Mouse (Mus musculus) thymus, adult 18-20 months (tissue): ENCODE data around the gene Scarb1.
"Not testable (repeated sequence)": the region's sequence is repeated elsewhere in the genome, so short reads cannot be mapped to it uniquely, and the experiment has no call there.

Source experiments
- DNase-seq, 2 experiments: peaks; one replicate each; pipeline ENCODE4 v3.0.0; 2022; ENCODE audit warnings: mixed read lengths in 2 of 2

Gene Scarb1

DNA sequence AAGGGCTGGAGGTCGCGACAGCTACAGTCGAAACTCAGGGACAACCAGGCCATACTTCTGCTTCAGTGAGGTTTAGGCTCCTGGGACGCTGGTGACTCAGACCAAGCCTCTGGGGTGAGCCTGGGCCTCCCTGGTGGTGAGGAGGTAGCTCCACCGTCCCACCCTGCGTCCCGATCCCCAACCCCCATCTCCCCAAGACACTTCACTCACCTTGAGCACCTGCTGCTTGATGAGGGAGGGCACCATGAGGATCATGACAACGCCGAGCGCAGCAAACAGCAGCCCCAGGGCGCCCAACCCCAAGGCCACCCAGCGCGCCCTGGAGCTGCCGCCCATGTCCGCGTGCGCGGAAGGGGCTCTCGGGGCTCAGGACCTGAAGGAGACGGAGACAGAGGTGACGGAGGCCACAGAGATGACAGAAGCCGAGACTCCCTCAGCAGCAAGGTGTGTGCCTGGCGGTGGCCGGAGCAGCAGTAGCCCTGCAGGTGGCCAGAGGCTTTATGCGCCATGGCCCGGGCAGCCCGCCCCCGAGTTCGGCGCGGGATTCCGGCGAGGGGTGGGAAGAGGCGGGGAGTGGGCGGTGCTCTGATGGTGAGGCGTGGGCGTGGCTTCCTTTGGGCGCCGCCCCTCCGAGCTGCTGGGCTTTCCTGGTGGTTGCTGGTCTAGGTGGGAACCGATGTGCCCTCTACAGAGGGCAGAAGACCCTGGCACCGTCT is at the start of gene Scarb1:
Gene Scarb1, minus strand, starts transcription at position 548 of the 716 bp plus-strand sequence.
- peak; percentile 69 to 72 for DNase-seq

DNA sequence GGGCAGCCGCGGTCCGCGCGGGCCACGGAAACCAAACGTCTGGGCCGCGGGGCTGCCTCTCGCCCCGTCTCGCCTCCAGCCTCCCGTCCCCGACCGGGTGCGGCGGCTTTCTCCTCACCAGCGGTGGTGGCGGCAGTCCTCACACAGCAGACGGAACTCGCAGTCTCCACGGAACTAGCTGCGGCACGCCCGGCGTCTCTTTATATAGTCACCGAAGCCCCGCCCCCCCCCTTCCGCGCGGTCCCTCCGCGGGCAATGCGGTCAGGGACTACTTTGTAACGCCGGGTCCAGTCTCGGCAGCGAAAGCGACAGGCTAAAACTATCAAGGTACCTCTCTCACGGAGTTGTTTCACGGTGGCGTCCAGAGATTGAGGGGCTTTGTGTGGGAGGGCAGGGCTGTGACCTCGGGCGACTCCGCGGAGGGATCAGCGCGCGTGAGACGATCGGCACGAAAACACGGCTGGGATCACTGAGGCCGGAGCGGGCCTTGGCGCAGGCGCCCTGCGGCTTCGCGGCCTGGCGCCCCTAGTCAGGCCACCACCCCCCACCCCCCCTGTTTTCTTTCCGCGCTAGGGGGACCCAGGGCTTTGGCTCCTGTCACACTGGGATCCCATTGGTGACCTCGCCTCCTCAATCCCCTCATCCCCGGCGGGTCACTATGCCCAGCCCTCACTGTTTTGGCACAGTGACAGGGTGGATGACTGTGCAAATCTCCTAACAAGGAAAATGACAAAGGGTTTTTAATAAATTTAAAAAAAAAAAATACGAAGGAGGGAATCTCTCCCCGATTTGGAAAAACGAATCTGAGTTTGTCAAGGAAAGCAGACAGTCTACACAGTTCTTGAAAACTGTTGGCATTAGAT is 48.9 kb upstream of the Scarb1 start, which contains the start of gene Ubc:
Gene Ubc, minus strand, starts transcription at position 624 of the 863 bp plus-strand sequence.
- peak; percentile 66 to 75 for DNase-seq

DNA sequence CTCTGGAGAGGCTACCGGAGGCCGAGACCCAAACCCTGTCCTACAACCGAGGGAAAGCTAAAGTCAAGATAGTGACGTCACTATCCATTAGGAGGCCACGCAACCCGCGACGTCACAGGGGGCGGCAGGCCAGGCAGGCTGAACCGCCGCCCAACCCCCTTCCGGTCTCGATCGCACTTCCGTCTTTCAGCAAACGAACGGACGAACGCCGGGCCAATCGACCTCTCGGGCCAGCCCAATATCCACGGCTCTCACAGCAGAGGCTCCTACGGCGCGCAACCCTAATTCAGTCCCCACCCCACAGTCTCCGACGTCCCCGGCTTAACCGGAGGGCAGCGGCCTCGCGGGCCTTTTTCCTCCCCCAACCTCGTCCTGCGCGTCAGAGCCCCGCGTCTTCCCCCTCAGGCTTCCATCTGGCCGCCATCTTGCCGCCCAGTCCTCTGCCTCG is 48.3 kb upstream of the Scarb1 start, which contains the start of gene Gm10382:
Gene Gm10382, plus strand, starts transcription at position 192 of the 448 bp plus-strand sequence.
- DNase-seq: peak; percentile 75 to 83

DNA sequence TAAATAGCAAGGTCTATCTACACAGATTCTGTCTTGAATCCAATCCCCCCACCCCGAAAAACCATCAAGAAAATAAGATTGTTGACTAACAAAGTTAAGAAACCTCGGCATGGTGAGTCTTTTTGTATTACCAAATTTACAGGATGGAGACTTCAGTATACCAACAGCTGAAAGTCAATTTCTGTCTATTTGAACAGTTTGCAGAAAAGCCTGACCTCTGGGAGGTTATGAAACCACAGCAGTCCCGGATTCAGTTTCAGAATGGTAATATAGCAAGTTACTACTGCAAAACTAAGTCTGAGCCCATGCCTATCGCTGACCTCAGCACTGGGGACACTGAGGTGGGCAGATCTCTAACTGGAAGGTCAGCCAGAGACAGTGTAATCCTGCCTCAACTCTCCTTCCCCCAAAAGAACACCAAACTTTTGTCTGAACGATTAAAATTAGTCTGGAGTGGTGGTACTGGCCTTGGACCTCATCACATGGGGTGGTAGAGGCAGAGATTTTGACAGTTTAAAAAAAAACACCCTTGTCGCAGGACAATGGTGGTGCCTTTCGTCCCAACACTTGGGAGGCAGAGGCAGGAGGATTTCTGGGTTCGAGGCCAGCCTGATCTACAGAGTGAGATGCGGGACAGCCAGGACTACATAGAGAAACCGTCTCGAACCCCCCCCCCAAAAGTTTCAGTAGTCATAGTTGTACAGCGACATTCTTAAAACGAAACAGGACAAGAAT is 47.6 kb upstream of the Scarb1 start:
- DNase-seq: no peak

DNA sequence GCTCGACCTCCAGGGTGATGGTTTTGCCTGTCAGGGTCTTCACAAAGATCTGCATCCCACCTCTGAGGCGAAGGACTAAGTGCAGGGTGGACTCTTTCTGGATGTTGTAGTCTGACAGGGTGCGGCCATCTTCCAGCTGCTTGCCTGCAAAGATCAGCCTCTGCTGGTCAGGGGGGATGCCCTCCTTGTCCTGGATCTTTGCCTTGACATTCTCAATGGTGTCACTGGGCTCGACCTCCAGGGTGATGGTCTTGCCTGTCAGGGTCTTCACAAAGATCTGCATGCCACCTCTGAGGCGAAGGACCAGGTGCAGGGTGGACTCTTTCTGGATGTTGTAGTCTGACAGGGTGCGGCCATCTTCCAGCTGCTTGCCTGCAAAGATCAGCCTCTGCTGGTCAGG is 46.4 kb upstream of the Scarb1 start:
- not testable (repeated sequence) for DNase-seq

DNA sequence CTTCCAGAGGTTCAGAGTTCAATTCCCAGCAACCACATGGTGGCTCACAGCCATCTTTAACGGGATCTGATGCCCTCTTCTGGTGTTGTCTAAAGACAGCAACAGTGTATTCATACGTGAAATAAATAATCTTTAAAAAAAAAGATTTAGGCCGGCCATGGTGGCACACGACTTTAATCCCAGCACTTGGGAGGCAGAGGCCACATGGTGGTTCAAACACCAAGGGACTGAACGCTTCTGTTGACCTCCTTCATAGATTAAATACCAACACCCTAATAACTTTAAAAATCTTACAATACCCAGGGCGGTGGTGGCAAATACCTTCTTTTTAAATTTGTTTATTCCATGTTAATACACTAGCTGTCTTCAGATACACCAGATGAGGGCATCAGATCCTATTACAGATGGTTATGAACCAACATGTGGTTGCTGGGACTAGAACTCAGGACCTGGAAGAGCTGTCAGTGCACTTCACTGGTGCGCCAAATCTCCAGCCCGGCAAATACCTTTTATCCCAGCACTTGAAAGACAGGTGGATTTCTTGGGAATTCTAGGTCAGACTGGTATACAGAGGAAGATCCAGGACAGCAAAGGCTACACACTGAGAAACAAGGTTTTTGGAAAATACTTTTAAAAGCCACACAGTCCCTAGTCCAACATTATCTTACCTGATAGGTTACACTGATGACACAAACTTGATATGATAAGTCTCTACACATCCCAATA is 44.5 kb upstream of the Scarb1 start:
- no peak for DNase-seq

DNA sequence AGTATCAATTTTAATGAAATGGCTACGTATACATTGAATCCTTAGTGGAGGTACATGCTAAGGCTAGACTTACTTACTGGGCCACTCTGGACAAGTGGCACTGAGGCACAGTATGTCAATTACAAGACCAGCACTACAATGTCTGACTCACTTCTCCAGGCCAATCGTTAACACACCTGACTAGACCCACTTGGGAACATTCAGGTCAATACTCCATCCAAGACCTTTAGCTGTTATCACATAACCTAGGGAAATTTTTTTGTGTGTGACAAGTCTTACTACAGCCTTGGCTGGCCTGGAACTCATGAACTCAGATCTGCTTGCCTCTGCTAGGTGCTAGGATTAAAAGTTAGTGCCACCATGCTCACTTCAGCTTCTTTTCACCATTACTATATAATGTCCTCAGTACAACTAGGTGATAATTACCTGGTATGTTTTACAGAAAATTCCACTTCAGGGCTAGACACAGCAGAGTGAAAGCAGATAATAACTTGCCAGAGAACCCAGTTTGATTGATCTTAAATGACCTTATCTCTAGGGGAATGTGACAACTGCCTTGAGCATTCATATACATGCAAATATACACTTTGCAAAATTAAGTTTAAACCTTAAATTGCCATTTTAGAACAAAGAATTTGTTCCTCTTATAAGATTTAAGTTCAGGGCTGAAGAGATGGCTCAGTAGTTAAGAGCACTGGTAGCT is 43.8 kb upstream of the Scarb1 start:
- no peak for DNase-seq

DNA sequence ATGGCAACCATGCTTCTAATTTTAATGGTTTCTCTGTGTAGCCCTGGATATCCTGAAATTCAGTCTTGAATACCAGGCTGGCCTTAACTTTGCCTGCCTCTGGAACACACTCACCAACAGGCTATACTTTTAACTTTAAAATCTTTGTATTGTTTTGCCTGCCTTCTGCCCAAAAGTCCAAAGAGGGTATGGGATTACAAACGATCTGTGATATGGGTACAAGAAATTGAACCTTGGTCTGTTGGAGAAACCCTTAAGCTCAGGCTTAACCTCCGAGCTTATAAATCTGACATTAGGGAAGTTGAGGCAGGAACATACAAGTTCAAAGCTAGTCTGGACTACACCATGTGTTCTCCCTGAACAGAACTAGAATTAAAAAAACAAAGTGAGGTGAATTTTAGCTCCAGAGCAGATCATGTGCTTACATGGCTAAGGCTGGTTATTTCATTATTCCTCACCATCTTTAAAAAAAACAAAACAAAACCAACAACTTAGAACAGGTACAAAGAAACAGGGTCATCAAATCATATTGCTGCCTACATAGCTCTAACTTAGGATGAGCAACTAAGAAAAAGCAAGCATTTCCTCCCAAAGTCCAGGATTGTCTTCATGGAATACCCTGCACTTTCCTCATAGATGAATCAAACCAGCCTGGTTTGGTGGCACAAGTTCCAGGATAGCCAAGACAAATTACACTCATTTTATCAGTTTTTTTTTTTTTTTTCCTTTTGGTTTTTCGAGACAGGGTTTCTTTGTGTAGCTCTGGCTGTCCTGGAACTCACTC is 42.9 kb upstream of the Scarb1 start:
- DNase-seq: no peak

DNA sequence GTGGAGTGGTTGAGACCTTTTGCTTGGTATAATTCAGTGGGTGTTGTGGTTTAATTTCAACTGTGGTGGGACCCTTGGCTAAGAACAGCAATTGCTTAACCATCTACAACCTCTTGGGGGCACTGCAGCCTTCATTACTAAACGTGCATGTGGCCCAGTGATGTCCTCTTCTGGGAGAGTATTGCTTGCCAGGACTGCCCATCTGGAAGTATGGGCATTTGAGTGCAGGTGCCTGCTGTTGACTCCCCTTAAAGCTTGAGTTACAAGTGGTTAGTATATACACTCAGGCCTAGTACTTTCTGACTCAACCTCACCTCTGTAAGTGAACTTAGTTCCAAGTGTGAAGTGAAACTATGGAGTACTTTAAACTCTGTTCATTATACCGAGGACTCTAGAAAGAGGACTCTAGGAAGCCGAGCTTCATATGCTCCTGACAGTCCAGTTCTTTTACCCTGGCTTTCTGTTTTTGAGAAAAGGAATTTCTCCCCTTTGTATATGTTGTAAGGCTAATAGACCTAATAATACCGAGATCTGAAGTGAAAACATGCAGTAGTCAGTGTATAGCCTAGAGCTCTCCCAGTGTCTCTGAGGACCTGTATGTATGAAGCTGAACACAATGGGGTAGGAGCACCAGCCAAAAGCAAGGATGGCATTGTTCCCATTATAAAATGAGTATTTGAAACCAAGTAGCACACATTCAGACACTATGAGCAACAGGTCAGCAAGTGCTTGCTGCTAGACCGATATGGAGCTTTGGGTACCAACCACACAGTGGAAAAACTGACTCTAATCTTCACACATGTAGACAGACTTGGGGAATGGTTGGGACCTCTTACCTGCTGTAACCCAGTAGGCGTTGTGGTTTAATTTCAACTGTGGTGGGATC is 42.0 kb upstream of the Scarb1 start:
- no peak for DNase-seq

DNA sequence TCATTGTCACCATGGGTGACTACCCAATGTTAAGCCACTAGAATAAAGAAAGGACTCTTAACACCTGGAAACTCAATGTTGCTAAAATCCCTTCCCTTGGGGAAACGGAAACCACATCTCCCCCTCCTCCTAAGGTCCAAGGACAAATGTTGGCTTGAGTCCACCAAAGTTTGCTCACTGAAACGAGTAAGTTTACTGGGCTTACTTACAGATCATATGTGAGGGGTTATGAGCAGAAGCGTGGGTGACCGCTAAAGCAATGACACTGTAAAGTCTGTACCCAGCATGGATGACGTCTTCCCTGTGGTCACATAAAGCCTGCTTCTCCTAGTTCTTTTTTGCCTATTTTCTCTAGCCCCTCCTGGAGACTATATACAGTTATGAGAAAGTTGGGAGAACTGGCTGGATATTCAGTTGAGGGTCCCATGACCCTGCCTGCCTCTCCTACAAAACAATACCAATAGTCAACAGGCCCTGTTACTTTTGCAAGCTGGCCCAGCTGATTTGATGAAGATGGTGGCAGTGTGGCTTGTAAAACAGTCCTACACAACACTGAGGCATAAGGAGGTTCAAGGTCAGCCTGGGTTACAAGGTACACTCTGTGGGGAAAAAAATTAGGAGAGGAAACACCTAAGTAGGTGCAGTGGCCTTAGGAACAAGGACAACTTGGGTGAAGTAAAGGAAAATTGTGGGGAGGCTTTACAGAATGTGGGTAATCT is 41.2 kb upstream of the Scarb1 start:
- DNase-seq: no peak

DNA sequence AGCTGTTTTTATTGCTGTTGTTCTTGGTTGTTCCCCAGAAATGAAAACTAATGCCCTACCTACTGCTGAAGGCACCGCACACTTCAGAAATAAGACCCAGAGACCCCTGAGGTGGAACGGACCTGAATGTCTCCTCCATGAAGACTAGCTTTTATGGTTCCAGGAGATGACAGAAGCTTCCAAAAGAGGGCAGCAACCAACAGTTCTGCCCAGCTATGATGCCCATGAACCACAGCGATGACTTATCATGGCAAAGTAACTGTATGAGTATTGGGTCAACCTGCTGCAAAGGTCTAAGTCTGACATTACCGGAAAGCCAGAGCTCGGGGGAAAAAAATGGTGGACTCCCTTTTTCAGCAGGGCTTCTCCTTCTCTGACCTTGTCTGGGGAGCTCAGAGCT is 38.0 kb upstream of the Scarb1 start:
- DNase-seq: no peak

DNA sequence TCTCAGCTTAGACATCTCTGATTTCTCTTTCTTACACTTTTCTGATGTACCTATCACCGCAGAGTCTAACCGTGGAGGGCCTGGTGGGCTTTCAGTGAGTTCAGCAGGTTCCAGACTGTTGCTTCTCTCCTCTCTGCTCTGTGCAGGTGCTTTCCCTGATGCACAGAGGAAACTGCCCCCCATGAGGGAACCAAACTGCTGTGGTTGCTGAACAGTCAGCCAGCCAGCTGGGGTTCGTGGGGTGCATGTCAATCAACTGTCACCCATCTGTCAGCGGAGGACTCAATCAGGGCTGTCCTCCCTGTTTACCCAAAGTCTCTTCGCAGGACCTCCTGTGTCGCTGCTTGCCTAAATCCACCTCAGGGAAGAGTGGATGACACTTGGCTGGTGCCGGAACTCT is 36.3 kb upstream of the Scarb1 start:
- peak; percentile 55 to 62 for DNase-seq

DNA sequence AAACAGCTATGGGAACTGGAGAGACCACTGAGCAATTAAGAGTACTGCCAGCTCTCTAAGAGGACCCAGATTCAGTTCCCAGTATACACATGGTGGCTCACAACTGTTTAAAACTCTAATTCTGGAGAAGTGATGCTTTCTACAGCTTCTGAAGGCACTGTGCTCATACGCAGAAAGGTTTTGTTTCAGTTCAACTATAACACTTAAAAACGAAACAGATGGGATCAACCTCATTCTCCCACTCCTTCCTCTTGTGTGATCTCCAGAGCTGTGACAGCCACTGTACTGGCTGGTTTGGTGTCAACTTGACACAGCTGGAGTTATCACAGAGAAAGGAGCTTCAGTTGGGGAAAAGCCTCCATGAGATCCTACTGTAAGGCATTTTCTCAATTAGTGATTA is 35.0 kb upstream of the Scarb1 start:
- DNase-seq: no peak

DNA sequence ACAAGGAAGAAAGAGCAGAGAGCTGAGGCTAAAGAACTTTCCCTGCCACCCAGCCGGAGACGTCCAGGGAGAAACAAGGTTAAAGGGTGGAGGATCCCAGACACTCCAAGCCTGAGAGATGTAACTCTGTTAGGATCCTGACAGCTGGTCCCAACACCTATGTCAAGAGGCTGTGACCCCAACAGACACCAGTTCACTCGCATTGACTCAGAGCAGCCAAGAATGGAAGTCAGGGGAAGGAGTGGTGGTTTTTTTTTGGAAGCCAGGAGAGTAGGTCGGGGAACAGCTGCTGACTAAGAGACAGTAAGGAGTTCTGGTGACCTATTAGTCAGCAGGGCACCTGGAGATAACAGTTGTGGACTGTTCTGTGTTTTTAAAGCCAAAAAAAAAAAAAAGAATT is 31.1 kb upstream of the Scarb1 start:
- no peak for DNase-seq

DNA sequence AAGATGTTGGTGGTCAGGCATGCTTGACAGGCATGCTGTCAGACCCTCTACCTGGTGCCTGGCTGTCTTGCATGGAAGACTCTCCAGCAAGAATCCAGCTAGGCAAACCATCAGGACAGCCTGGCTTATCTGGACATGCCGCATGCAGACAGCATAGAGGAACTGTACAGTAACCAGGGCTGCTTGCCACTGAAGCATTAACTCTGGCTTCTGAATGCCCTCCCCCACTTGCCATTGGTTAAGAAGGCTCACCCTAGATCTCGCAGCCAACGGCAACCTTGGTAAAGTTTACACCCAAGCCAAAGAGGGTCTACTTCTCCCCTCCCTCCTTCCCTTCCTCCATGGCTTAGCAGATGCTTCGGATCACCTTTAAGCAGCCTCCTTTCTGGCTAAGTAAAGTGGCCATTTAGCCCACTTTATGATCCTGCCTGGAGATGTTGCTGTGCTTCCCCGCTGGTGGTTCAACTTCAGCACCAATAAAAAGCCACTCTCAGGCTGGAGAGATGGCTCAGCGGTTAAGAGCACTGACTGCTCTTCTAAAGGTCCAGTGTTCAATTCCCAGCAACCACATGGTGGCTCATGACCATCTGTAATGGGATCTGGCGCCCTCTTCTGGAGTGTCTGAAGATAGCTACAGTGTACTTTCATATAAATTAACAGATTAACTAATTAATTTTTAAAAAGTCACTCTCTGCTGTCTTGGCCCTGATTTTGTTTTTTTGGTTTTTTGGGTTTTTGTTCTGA is 30.2 kb upstream of the Scarb1 start:
- DNase-seq: no peak

DNA sequence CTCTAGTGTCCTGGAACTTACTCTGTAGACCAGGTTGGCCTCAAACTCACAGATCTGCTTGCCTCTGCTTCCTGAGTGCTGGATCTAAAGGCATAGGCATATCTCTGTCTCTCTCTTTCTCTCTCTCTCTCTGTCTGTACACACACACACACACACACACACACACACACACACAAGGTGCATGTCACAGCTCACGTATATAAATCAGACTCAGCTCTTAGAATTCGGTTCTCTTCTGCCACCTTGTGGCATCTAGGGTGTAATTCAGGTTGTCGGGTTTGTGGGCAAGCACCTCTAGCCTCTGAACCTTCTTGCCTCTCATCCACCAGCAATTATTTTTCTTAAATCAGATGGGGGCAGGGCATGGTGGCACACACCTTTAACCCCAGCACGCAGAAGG is 27.7 kb upstream of the Scarb1 start:
- peak in 1 of 2 experiments; percentile 33 for DNase-seq

DNA sequence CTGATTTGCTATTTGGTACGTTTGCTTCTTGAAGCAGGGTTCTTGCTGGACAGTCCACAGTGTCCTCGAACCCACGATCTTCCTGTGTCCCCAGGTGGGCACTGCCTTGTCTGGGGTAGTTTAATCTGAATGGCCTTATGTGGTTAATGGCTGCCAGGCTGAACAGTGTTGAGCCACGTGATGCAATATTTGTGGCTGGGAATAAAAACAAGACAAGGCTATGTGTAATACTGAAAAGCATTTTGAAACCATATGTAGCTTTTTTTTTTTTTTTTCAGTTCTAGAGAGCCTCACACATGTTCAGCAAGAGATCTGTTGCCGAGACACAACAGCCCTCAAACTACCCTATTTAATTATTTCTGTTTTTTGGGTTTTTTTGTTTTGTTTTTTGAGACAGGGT is 27.3 kb upstream of the Scarb1 start:
- no peak for DNase-seq

DNA sequence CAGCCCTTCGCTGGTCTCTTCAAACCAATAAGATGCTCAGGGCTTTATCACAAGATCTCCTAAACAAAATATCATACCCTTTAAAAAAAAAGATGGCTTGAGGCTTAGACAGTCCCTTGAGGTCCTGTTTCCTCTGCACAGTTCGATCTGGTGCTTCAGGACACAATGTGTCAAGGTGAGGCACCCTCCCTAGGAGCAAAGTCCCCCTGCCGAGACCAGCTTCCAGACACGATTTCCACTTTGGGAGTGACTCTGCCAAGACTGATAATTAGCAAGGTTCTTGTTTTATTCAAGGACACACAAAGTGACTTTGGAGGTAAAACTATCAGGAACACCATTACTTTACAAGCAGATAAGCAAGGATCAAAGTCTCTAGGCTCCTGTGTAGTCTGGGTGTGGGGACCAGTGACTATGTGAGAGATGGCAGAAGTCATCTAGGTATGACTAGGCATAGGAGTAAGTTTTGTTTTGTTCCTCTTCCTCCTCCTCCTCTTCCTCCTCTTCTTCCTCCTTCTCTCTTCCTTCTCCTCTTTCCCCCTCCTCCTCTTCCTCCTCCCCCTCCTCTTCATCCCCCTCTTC is 24.0 kb upstream of the Scarb1 start:
- DNase-seq: no peak
